Comparison of ENCODE assay signal across 14 mouse cellular contexts in genomic region chr10:126717961-126718360, GRCm38 (mm10).
DNase-seq lines count a peak whose midpoint lies in the region; ATAC-seq and TF ChIP-seq lines count a peak whose summit lies in the region.
"Had no signal": no experiment of that assay in that cellular context is flagged by ENCODE, and none has a peak within 500 bp of the region (broad histone marks: within the 10 kb centered on the region; RNA-seq: fewer than 3 reads in every experiment).

No protein-coding gene starts in this region.

- no peak for ATAC-seq in hindbrain, postnatal 0 days
- ATAC-seq in midbrain, embryonic 14.5 days (ENCODE audit: low FRiP score, low TSS enrichment), result no peak
- no peak for ATAC-seq in midbrain, embryonic 11.5 days (ENCODE audit: low FRiP score)

- H3K9ac ChIP-seq in hindbrain, postnatal 0 days (replicated peaks; ENCODE audit: low read length), result no peak overlapping the region
- H3K9ac ChIP-seq in midbrain, embryonic 14.5 days (replicated peaks; ENCODE audit: low read length), result no peak overlapping the region
- no peak overlapping the region for H3K9ac ChIP-seq in midbrain, embryonic 11.5 days (ENCODE audit: low read length)
- H3K9ac ChIP-seq: liver, embryonic 14.5 days had no signal

- no peak overlapping the region for H3K4me3 ChIP-seq in hindbrain, postnatal 0 days (ENCODE audit: low read length)
- H3K4me3 ChIP-seq in hindbrain, embryonic 10.5 days, result no peak overlapping the region
- no peak overlapping the region for H3K4me3 ChIP-seq in midbrain, embryonic 14.5 days (replicated peaks; ENCODE audit: low read depth, low read length)
- no peak overlapping the region for H3K4me3 ChIP-seq in midbrain, embryonic 11.5 days (ENCODE audit: low read depth, low read length)
- H3K4me3 ChIP-seq: erythroblast, embryonic 14.5 days; myocyte had no signal

- H3K36me3 ChIP-seq in hindbrain, postnatal 0 days (ENCODE audit: insufficient read depth, low read length), result no peaks in the 10 kb centered on the region
- H3K36me3 ChIP-seq in hindbrain, embryonic 10.5 days, result no peaks in the 10 kb centered on the region
- H3K36me3 ChIP-seq in midbrain, embryonic 14.5 days (ENCODE audit: control insufficient read depth, insufficient read depth, low read length), result no peaks in the 10 kb centered on the region
- H3K36me3 ChIP-seq in midbrain, embryonic 11.5 days (ENCODE audit: control insufficient read depth, insufficient read depth, low read length), result no peaks in the 10 kb centered on the region

- H3K4me2 ChIP-seq in hindbrain, postnatal 0 days (ENCODE audit: low read depth, low read length), result no peak overlapping the region
- H3K4me2 ChIP-seq in midbrain, embryonic 14.5 days (ENCODE audit: low read length), result no peak overlapping the region
- H3K4me2 ChIP-seq in midbrain, embryonic 11.5 days, result no peak overlapping the region

- H3K27ac ChIP-seq in hindbrain, postnatal 0 days, result 0 out of 2 replicates have a peak overlapping the region, but pooled peaks have one; percentile 7
- H3K27ac ChIP-seq in hindbrain, embryonic 10.5 days, result no peak overlapping the region
- no peak overlapping the region for H3K27ac ChIP-seq in midbrain, embryonic 14.5 days (replicated peaks; ENCODE audit: low read depth, low read length)
- no peak overlapping the region for H3K27ac ChIP-seq in midbrain, embryonic 11.5 days (ENCODE audit: low read depth, low read length)
- H3K27ac ChIP-seq: liver, embryonic 14.5 days; stomach, postnatal 0 days had no signal

- no peak for TF ChIP-seq CTCF in hindbrain, postnatal 0 days (IDR thresholded peaks at IDR 0.05; ENCODE audit: low read depth)

- no peaks in the 10 kb centered on the region for H3K27me3 ChIP-seq in hindbrain, postnatal 0 days (ENCODE audit: insufficient read depth, low read length)
- no peaks in the 10 kb centered on the region for H3K27me3 ChIP-seq in hindbrain, embryonic 10.5 days (ENCODE audit: insufficient read depth, poor library complexity, severe bottlenecking)
- no peaks in the 10 kb centered on the region for H3K27me3 ChIP-seq in midbrain, embryonic 14.5 days (ENCODE audit: control insufficient read depth, insufficient read depth, low read length)
- H3K27me3 ChIP-seq in midbrain, embryonic 11.5 days (ENCODE audit: control insufficient read depth, insufficient read depth, low read length), result no peaks in the 10 kb centered on the region
- H3K27me3 ChIP-seq: CH12.LX had no signal

- DNase-seq in hindbrain, postnatal 0 days (ENCODE audit: low spot score), result peak; percentile 63
- no peak for DNase-seq in hindbrain, embryonic 10.5 days (ENCODE audit: low spot score)
- peak; percentile 35 for DNase-seq in midbrain, embryonic 14.5 days
- DNase-seq in midbrain, embryonic 11.5 days (ENCODE audit: low spot score, missing footprints), result no peak
- peak; percentile 22 to 64 for DNase-seq in adrenal gland, adult 18-20 months (ENCODE audit: low spot score in 2 of 2)
- DNase-seq in brain, adult 2 months (ENCODE audit: low read depth, low spot score), result peak; percentile 33
- no peak for DNase-seq in embryo, embryonic 9.5 days (ENCODE audit: extremely low spot score)
- no peak for DNase-seq in urinary bladder, adult 2 months (ENCODE audit: low spot score)
- DNase-seq: spleen, adult 18-20 months had no signal

- 47% methylated on average over 2 of the region's 2 CpGs for WGBS in hindbrain, postnatal 0 days
- 86% methylated on average over 2 of the region's 2 CpGs for WGBS in hindbrain, embryonic 10.5 days
- WGBS in midbrain, embryonic 14.5 days, result 66% methylated on average over 2 of the region's 2 CpGs
- WGBS in midbrain, embryonic 11.5 days, result 80% methylated on average over 2 of the region's 2 CpGs

- H3K4me1 ChIP-seq in hindbrain, postnatal 0 days (ENCODE audit: insufficient read depth, low read length), result no peaks in the 10 kb centered on the region
- no peaks in the 10 kb centered on the region for H3K4me1 ChIP-seq in hindbrain, embryonic 10.5 days (replicated peaks)
- no peaks in the 10 kb centered on the region for H3K4me1 ChIP-seq in midbrain, embryonic 14.5 days (ENCODE audit: control insufficient read depth, insufficient read depth, low read length)
- no peaks in the 10 kb centered on the region for H3K4me1 ChIP-seq in midbrain, embryonic 11.5 days (ENCODE audit: control insufficient read depth, insufficient read depth, low read length)

- H3K9me3 ChIP-seq in hindbrain, postnatal 0 days (ENCODE audit: low read length), result no peaks in the 10 kb centered on the region
- H3K9me3 ChIP-seq in hindbrain, embryonic 10.5 days, result no peaks in the 10 kb centered on the region
- H3K9me3 ChIP-seq in midbrain, embryonic 14.5 days (ENCODE audit: control insufficient read depth, low read length), result no peaks in the 10 kb centered on the region
- no peaks in the 10 kb centered on the region for H3K9me3 ChIP-seq in midbrain, embryonic 11.5 days (ENCODE audit: control insufficient read depth, low read length)

Comparison
In these comparisons a context has a peak if more than half of its experiments do, and no peak if none do; other contexts are left out.
1. DNase-seq: peak in hindbrain, postnatal 0 days (single experiment), midbrain, embryonic 14.5 days (single experiment), adrenal gland, adult 18-20 months (2 of 2) and brain, adult 2 months (single experiment); none in hindbrain, embryonic 10.5 days (single experiment), midbrain, embryonic 11.5 days (single experiment), embryo, embryonic 9.5 days (single experiment) and urinary bladder, adult 2 months (single experiment).